Comparison of ENCODE assay signal across 10 mouse cellular contexts in the genomic region with DNA sequence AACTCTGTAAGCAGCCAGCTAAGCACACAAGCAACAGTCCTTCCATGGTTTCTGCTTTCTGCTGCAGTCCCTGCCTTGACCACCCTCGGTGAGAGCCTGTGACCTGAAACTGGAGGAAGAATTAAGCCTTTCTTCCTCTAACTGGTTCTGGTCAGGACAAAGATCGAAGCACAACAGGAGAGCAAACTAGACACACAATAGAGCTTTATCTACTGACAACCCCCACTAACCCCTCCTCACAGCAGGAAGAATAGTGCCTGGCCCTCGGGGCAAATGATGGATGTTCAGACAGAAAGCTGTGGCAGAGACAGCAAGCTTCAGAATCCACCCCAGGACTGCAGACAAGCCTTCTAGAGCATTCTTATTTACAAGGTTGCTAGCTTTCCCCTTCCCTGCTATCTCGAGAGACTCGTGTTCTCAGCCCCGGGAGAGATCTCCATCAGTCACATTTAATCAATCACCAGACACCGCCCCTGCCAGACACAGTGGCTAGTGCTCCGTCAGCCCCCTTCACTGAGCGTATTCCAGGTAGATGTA. TPM values are rescaled to one million over a fixed set of nuclear protein-coding genes. Genes with fewer than 3 reads are reported as not detected.
DNase-seq lines count a peak whose midpoint lies in the region; ATAC-seq lines count a peak whose summit lies in the region.
"Had no signal": no experiment of that assay in that cellular context is flagged by ENCODE, and none has a peak within 500 bp of the region (broad histone marks: within the 10 kb centered on the region; RNA-seq: fewer than 3 reads in every experiment).

No protein-coding gene starts in this region.

- H3K9ac ChIP-seq in heart, embryonic 15.5 days: no peak overlapping the region
- H3K9ac ChIP-seq in midbrain, embryonic 15.5 days: no peak overlapping the region

- no peak for ATAC-seq in heart, embryonic 15.5 days (replicated peaks; ENCODE audit: insufficient number of reproducible peaks, insufficient read depth, low FRiP score, low read depth)
- no peak for ATAC-seq in midbrain, embryonic 15.5 days (replicated peaks)

- DNase-seq in heart, adult 11 months: no peak
- peak; percentile 92 for DNase-seq in ZHBTc4 (ENCODE audit: low read depth, low spot score)
- DNase-seq in hindbrain, embryonic 10.5 days (ENCODE audit: low spot score): peak; percentile 74
- DNase-seq in T-cell, adult 2 months (ENCODE audit: low spot score): no peak
- DNase-seq in c-Kit-positive CD71-positive TER-119-positive erythroid progenitor cells, embryonic 14.5 days (ENCODE audit: low spot score): no peak
- no peak for DNase-seq in adrenal gland, postnatal 4 days (ENCODE audit: low spot score in 2 of 2)

- 0 out of 2 replicates have a peak, but pooled peaks cover 4% of the 10 kb centered on the region for H3K4me1 ChIP-seq in heart, embryonic 15.5 days (replicated peaks)
- peaks cover 41% of the 10 kb centered on the region for H3K4me1 ChIP-seq in hindbrain, embryonic 10.5 days (replicated peaks)
- peaks cover 13% of the 10 kb centered on the region for H3K4me1 ChIP-seq in midbrain, embryonic 15.5 days

- H3K27ac ChIP-seq in heart, embryonic 15.5 days: no peak overlapping the region
- peak overlapping the region; percentile 84 for H3K27ac ChIP-seq in hindbrain, embryonic 10.5 days
- H3K27ac ChIP-seq in midbrain, embryonic 15.5 days: no peak overlapping the region
- H3K27ac ChIP-seq: left cerebral cortex, adult 2 months had no signal

- H3K4me2 ChIP-seq in heart, embryonic 15.5 days: peak overlapping the region; percentile 29; the same call in 1 of the 2 replicates
- peak overlapping the region; percentile 28 for H3K4me2 ChIP-seq in midbrain, embryonic 15.5 days

- WGBS in heart, embryonic 15.5 days: 8% methylated on average over 9 of the region's 9 CpGs
- WGBS in hindbrain, embryonic 10.5 days: 5% methylated on average over 9 of the region's 9 CpGs
- 6% methylated on average over 9 of the region's 9 CpGs for WGBS in midbrain, embryonic 15.5 days

- H3K27me3 ChIP-seq in heart, embryonic 15.5 days: no peaks in the 10 kb centered on the region; the same call in 1 of the 2 replicates
- H3K27me3 ChIP-seq in hindbrain, embryonic 10.5 days (ENCODE audit: insufficient read depth, poor library complexity, severe bottlenecking): peaks cover 79% of the 10 kb centered on the region
- H3K27me3 ChIP-seq in midbrain, embryonic 15.5 days (replicated peaks): 0 out of 2 replicates have a peak, but pooled peaks cover 3% of the 10 kb centered on the region

- no peak overlapping the region for H3K4me3 ChIP-seq in heart, embryonic 15.5 days
- peak overlapping the region; percentile 18 for H3K4me3 ChIP-seq in hindbrain, embryonic 10.5 days
- no peak overlapping the region for H3K4me3 ChIP-seq in midbrain, embryonic 15.5 days
- H3K4me3 ChIP-seq: left cerebral cortex, adult 2 months had no signal

- no peaks in the 10 kb centered on the region for H3K9me3 ChIP-seq in heart, embryonic 15.5 days (replicated peaks)
- no peaks in the 10 kb centered on the region for H3K9me3 ChIP-seq in hindbrain, embryonic 10.5 days
- no peaks in the 10 kb centered on the region for H3K9me3 ChIP-seq in midbrain, embryonic 15.5 days

- H3K36me3 ChIP-seq in heart, embryonic 15.5 days: no peaks in the 10 kb centered on the region
- H3K36me3 ChIP-seq in hindbrain, embryonic 10.5 days: no peaks in the 10 kb centered on the region
- no peaks in the 10 kb centered on the region for H3K36me3 ChIP-seq in midbrain, embryonic 15.5 days (replicated peaks)
- H3K36me3 ChIP-seq: G1E had no signal

RNA-seq across cellular contexts. Expression of gene Cd300e, which starts 9.1 kb away (rescaled TPM):
- not detected in 2 replicates for polyA plus RNA-seq in heart, embryonic 15.5 days (2015; fragmentation: Nextera tagmentation; extraction: Ambion mirVana)
- not detected in 2 replicates for polyA plus RNA-seq in hindbrain, embryonic 10.5 days (2016; fragmentation: Nextera tagmentation; extraction: Ambion mirVana)
- polyA plus RNA-seq in midbrain, embryonic 15.5 days (2015; fragmentation: Nextera tagmentation; extraction: Ambion mirVana): not detected in 2 replicates
- under 1 TPM; 0.20 to 0.48 TPM for total RNA-seq in adrenal gland, postnatal 4 days (2021)
- total RNA-seq: G1E had no signal
- polyA plus RNA-seq: G1E had no signal

RNA-seq across cellular contexts. Expression of gene Rab37, which starts 20.1 kb away (rescaled TPM):
- polyA plus RNA-seq in heart, embryonic 15.5 days (2015; fragmentation: Nextera tagmentation; extraction: Ambion mirVana): 1.1 and 2.4 TPM in 2 replicates
- 0.44 and 1.4 TPM in 2 replicates for polyA plus RNA-seq in hindbrain, embryonic 10.5 days (2016; fragmentation: Nextera tagmentation; extraction: Ambion mirVana)
- polyA plus RNA-seq in midbrain, embryonic 15.5 days (2015; fragmentation: Nextera tagmentation; extraction: Ambion mirVana): 0.49 and 1.1 TPM in 2 replicates
- 1 to 10 TPM; 2.1 to 2.5 TPM for total RNA-seq in adrenal gland, postnatal 4 days (2021)

RNA-seq across cellular contexts. Expression of gene Cd300ld3, which starts 22.9 kb away (rescaled TPM):
- not detected in 2 replicates for polyA plus RNA-seq in heart, embryonic 15.5 days (2015; fragmentation: Nextera tagmentation; extraction: Ambion mirVana)
- not detected in 2 replicates for polyA plus RNA-seq in hindbrain, embryonic 10.5 days (2016; fragmentation: Nextera tagmentation; extraction: Ambion mirVana)
- polyA plus RNA-seq in midbrain, embryonic 15.5 days (2015; fragmentation: Nextera tagmentation; extraction: Ambion mirVana): not detected in 2 replicates
- 1 to 10 TPM; 4.8 TPM for total RNA-seq in adrenal gland, postnatal 4 days (2021)
- polyA plus RNA-seq: G1E had no signal

RNA-seq across cellular contexts. Expression of gene Cd300ld5, which starts 33.5 kb away (rescaled TPM):
- not detected in 2 replicates for polyA plus RNA-seq in heart, embryonic 15.5 days (2015; fragmentation: Nextera tagmentation; extraction: Ambion mirVana)
- polyA plus RNA-seq in hindbrain, embryonic 10.5 days (2016; fragmentation: Nextera tagmentation; extraction: Ambion mirVana): not detected in 2 replicates
- not detected in 2 replicates for polyA plus RNA-seq in midbrain, embryonic 15.5 days (2015; fragmentation: Nextera tagmentation; extraction: Ambion mirVana)
- 1 to 10 TPM; 1.0 to 1.8 TPM for total RNA-seq in adrenal gland, postnatal 4 days (2021)
- polyA plus RNA-seq: G1E had no signal

RNA-seq across cellular contexts. Expression of gene Cd300ld4, which starts 44.3 kb away (rescaled TPM):
- not detected in 2 replicates for polyA plus RNA-seq in heart, embryonic 15.5 days (2015; fragmentation: Nextera tagmentation; extraction: Ambion mirVana)
- not detected in 2 replicates for polyA plus RNA-seq in hindbrain, embryonic 10.5 days (2016; fragmentation: Nextera tagmentation; extraction: Ambion mirVana)
- not detected in 2 replicates for polyA plus RNA-seq in midbrain, embryonic 15.5 days (2015; fragmentation: Nextera tagmentation; extraction: Ambion mirVana)
- total RNA-seq in adrenal gland, postnatal 4 days (2021): under 1 TPM; 0.56 to 0.59 TPM
- total RNA-seq: G1E; left cerebral cortex, adult 2 months had no signal
- polyA plus RNA-seq: G1E had no signal

Comparison
In these comparisons a context has a peak if more than half of its experiments do, and no peak if none do; other contexts are left out.
1. DNase-seq: peak in ZHBTc4 (single experiment) and hindbrain, embryonic 10.5 days (single experiment); none in heart, adult 11 months (single experiment), T-cell, adult 2 months (single experiment), c-Kit-positive CD71-positive TER-119-positive erythroid progenitor cells, embryonic 14.5 days (single experiment) and adrenal gland, postnatal 4 days (0 of 2).